Mouse (Mus musculus): ENCODE measurements around the gene Kcns1. TPM values are rescaled to one million over a fixed set of nuclear protein-coding genes. Genes with fewer than 3 reads are reported as not detected.

Kcns1 gene
- polyA plus RNA-seq, 1 experiment from 2014 or later: 3.9 TPM

DNA sequence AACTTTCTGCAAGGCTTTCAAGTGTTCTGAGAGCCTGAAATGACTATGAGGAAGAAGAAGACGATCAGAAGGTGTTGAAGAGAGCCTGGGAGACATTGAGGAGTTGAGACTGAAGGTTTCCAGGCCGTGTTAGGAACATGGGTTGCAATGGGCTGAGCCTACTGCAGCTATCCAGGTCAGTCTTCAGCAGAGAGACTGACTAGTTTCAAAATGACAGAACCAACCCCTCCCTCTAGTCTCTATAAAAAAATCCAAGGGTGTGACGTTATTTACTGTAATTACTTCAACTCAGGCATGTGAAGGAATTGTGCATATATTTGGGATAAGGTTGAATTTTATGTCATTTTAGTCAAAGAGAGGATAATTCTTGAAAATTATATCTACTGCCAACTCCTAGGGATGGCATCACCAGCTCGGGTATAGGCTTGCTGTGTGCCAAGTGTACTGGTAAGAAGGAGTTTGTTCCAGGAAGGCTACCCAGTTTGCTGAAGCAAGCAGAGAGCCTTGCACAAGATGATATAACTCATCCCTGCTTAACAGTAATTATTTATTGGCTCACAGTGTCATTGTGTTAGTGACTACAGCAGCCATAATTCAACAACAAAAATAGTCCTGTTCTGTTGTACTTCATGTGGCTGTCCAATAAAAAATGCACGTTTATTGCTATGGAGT, 24.2 kb upstream of the Kcns1 start:
- H3K27ac ChIP-seq (ENCODE audit: low read length): no peak overlapping the region
- H3K9me3 ChIP-seq (replicated peaks; ENCODE audit: control insufficient read depth, low read length, poor library complexity, severe bottlenecking): no peaks in the 10 kb centered on the region; the same call in 1 of the 2 replicates
- no peak overlapping the region for H3K4me2 ChIP-seq (ENCODE audit: low read length)
- no peak overlapping the region for H3K9ac ChIP-seq (ENCODE audit: low read depth, low read length)
- ATAC-seq: no peak
- H3K27me3 ChIP-seq (ENCODE audit: control insufficient read depth, insufficient read depth, low read depth, low read length): no peaks in the 10 kb centered on the region
- H3K4me3 ChIP-seq (ENCODE audit: low read depth, low read length): no peak overlapping the region
- H3K36me3 ChIP-seq (ENCODE audit: control insufficient read depth, insufficient read depth, low read length): no peaks in the 10 kb centered on the region
- 78% methylated on average over 5 of the region's 5 CpGs for WGBS
- no peaks in the 10 kb centered on the region for H3K4me1 ChIP-seq (ENCODE audit: control insufficient read depth, insufficient read depth, low read length)

DNA sequence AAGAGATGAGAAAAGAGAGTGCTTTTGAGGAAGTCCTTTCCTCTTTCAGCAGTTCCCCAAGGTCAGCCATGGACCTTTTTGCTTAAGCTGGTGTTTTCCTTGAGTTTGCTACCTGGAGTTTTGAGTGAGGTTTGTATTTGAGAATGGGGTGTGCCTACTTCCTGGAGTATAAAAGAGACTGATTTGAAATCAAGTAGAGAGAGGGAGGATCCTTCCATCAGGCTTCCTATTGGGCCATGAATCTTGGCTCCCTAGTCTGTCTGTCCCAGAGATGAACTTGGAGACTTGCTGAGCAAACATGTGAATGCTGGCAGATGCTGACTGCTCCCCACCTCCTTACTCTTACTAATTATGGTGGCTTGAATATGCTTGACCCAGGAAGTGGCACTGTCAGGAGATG, 21.4 kb upstream of the Kcns1 start:
- no peak overlapping the region for H3K4me2 ChIP-seq (ENCODE audit: low read length)
- no peak overlapping the region for H3K4me3 ChIP-seq (ENCODE audit: low read depth, low read length)
- H3K9me3 ChIP-seq (replicated peaks; ENCODE audit: control insufficient read depth, low read length, poor library complexity, severe bottlenecking): no peaks in the 10 kb centered on the region; the same call in 1 of the 2 replicates
- H3K9ac ChIP-seq (ENCODE audit: low read depth, low read length): no peak overlapping the region
- no peaks in the 10 kb centered on the region for H3K27me3 ChIP-seq (ENCODE audit: control insufficient read depth, insufficient read depth, low read depth, low read length)
- no peaks in the 10 kb centered on the region for H3K36me3 ChIP-seq (ENCODE audit: control insufficient read depth, insufficient read depth, low read length)
- no peaks in the 10 kb centered on the region for H3K4me1 ChIP-seq (ENCODE audit: control insufficient read depth, insufficient read depth, low read length)
- ATAC-seq: no peak
- H3K27ac ChIP-seq (ENCODE audit: low read length): no peak overlapping the region

DNA sequence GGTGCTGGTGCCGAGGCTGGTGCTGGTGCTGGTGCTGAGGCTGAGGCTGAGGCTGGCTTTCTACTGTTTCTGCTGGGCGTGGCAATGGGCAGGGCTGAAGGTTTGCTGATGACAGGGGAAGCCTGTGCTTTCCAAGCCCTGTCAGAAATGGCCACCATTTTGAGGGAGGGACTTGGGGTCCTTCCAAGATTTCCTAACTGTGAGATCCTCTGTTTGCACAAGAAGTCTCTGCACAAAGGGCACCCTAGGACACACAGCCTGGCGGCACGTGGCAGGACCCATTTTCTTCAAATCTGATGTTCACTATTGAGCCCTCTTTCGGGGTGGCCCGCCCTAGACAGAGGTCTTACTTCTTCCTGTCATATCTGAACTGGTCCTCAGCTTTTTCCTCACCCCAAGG, 19.7 kb upstream of the Kcns1 start, which contains the start of gene Wfdc12:
TSS of gene Wfdc12 (minus strand) at position 33 of the 400 bp plus-strand sequence.
- H3K9ac ChIP-seq (ENCODE audit: low read depth, low read length): no peak within 1 kb of the TSS
- H3K36me3 ChIP-seq (ENCODE audit: control insufficient read depth, insufficient read depth, low read length): no peaks in the 10 kb centered on the region
- no peaks in the 10 kb centered on the region; the same call in 1 of the 2 replicates for H3K9me3 ChIP-seq (replicated peaks; ENCODE audit: control insufficient read depth, low read length, poor library complexity, severe bottlenecking)
- H3K4me2 ChIP-seq (ENCODE audit: low read length): no peak within 1 kb of the TSS
- H3K27me3 ChIP-seq (ENCODE audit: control insufficient read depth, insufficient read depth, low read depth, low read length): no peaks in the 10 kb centered on the region
- no peak within 1 kb of the TSS for H3K27ac ChIP-seq (ENCODE audit: low read length)
- H3K4me3 ChIP-seq (ENCODE audit: low read depth, low read length): no peak within 1 kb of the TSS
- no peak for ATAC-seq
- WGBS: 85% methylated on average over 6 of the region's 6 CpGs
- H3K4me1 ChIP-seq (ENCODE audit: control insufficient read depth, insufficient read depth, low read length): no peaks in the 10 kb centered on the region

DNA sequence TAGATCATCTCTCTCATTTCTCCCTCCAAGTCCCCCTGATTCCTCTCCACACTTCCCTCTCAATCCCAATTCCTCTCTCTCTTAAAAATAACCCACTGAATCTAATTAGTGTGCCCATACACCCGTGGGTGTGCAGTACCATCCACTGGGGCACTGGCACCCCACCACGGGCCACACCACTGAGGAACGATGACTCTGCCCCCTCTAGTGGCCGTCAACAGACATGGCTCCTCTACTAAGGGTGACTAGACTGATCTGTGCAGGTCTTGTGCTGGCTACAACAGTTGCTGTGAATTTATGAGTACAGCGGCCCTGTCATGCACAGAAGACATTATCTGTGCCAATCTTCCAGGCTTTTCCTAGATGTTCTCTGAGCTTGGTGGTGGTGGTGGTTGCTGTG, 17.8 kb upstream of the Kcns1 start:
- Histone ChIP-seq H3K9ac (ENCODE audit: low read depth, low read length) (no peak overlapping the region), H3K27ac (ENCODE audit: low read length) (no peak overlapping the region), H3K4me1 (ENCODE audit: control insufficient read depth, insufficient read depth, low read length) (no peaks in the 10 kb centered on the region), H3K36me3 (ENCODE audit: control insufficient read depth, insufficient read depth, low read length) (no peaks in the 10 kb centered on the region), H3K4me3 (ENCODE audit: low read depth, low read length) (no peak overlapping the region), H3K27me3 (ENCODE audit: control insufficient read depth, insufficient read depth, low read depth, low read length) (no peaks in the 10 kb centered on the region), H3K4me2 (ENCODE audit: low read length) (no peak overlapping the region), H3K9me3 (replicated peaks; ENCODE audit: control insufficient read depth, low read length, poor library complexity, severe bottlenecking) (no peaks in the 10 kb centered on the region; the same call in 1 of the 2 replicates)
- WGBS: 27% methylated on average over 5 of the region's 5 CpGs
- no peak for ATAC-seq

DNA sequence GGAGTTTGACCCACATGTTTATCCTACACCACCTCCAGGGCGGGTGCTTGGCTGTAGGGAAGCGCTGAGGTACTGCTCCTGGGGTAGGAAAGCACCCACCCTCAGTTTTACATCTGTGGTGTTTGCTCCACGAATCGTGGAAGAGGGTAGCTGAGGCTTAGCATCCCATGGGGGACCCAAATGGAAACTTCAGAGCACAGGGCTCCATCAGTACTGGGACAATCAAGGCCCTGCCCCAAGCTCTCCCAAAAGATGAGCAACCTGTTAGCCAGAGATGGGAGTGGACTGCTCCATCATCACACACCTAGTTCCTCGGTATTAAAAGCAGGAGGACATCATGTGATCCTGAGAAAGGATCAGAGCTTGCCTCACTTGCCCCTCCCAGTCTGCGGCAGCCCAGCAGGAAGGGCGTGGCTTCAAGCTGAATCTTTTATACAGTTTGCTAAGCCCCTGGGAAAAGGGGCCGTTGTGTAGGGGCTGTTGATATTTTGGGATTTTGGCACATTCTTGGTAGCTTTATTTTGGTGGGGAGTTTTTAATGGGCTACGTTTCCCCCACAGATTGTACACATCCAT, 13.3 kb upstream of the Kcns1 start:
- Histone ChIP-seq H3K36me3 (ENCODE audit: control insufficient read depth, insufficient read depth, low read length) (no peaks in the 10 kb centered on the region), H3K4me3 (ENCODE audit: low read depth, low read length) (no peak overlapping the region), H3K9me3 (replicated peaks; ENCODE audit: control insufficient read depth, low read length, poor library complexity, severe bottlenecking) (no peaks in the 10 kb centered on the region), H3K4me1 (ENCODE audit: control insufficient read depth, insufficient read depth, low read length) (no peaks in the 10 kb centered on the region), H3K4me2 (ENCODE audit: low read length) (no peak overlapping the region), H3K27ac (ENCODE audit: low read length) (no peak overlapping the region), H3K27me3 (ENCODE audit: control insufficient read depth, insufficient read depth, low read depth, low read length) (no peaks in the 10 kb centered on the region; the same call in 1 of the 2 replicates), H3K9ac (ENCODE audit: low read depth, low read length) (no peak overlapping the region)
- 36% methylated on average over 9 of the region's 9 CpGs for WGBS
- no peak for ATAC-seq

DNA sequence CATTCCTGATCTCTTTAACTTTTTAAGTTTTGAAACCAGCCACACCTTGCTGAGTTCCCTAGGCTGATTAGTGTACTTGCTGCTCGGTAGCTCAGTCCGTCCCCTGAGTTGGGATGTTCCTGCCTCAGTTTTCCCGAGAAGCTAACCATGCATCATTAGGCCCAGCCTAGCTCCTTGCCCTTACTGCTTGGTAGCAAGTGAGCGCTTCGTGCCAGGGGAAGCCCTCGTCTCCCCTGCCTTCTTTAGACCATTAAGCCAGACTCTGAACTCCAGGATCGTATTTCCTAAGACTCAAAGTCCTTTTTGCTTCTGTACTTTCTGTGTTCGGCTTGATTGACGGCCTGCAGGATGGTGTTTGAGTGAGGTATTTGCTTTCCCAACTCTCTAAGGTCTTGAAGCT, 12.4 kb upstream of the Kcns1 start:
- WGBS: 73% methylated on average over 9 of the region's 9 CpGs
- Histone ChIP-seq H3K36me3 (ENCODE audit: control insufficient read depth, insufficient read depth, low read length) (no peaks in the 10 kb centered on the region), H3K4me3 (ENCODE audit: low read depth, low read length) (no peak overlapping the region), H3K4me2 (ENCODE audit: low read length) (no peak overlapping the region), H3K9ac (ENCODE audit: low read depth, low read length) (no peak overlapping the region), H3K27ac (ENCODE audit: low read length) (no peak overlapping the region), H3K9me3 (replicated peaks; ENCODE audit: control insufficient read depth, low read length, poor library complexity, severe bottlenecking) (no peaks in the 10 kb centered on the region), H3K27me3 (ENCODE audit: control insufficient read depth, insufficient read depth, low read depth, low read length) (no peaks in the 10 kb centered on the region; the same call in 1 of the 2 replicates), H3K4me1 (ENCODE audit: control insufficient read depth, insufficient read depth, low read length) (no peaks in the 10 kb centered on the region)
- ATAC-seq: no peak

DNA sequence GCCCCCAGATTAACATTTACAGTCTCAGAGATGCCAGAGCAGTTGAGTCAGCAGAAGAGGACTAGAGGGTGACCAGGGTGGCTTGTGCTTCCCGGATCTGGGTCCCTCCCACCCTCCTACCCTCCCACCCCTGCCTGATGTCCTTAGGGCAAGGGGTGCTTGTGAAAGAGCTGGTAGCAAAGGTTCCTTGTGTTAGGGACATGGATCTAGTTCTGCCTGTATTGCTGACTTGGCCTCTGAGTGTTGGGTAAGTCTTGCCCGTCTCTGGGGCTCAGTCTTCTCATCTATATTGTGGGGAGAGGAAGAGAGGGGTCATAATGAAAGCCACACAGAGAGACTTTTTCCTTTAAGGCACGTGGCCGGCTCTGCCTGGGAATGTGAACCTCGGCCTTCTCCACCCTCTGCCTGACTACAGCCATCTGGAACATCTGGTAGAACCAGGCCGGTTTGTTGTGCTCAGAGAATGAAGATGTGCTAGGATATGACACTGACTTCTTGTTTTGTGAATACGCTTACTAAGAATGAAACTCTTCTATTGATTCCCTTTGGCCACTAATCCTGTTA, 11.9 kb upstream of the Kcns1 start, which contains the start of gene Wfdc5:
TSS of gene Wfdc5 (minus strand) at position 51 of the 564 bp plus-strand sequence.
- no peaks in the 10 kb centered on the region for H3K36me3 ChIP-seq (ENCODE audit: control insufficient read depth, insufficient read depth, low read length)
- no peak within 1 kb of the TSS for H3K27ac ChIP-seq (ENCODE audit: low read length)
- no peaks in the 10 kb centered on the region; the same call in 1 of the 2 replicates for H3K27me3 ChIP-seq (ENCODE audit: control insufficient read depth, insufficient read depth, low read depth, low read length)
- no peak within 1 kb of the TSS for H3K4me3 ChIP-seq (ENCODE audit: low read depth, low read length)
- no peaks in the 10 kb centered on the region for H3K9me3 ChIP-seq (replicated peaks; ENCODE audit: control insufficient read depth, low read length, poor library complexity, severe bottlenecking)
- H3K4me1 ChIP-seq (ENCODE audit: control insufficient read depth, insufficient read depth, low read length): no peaks in the 10 kb centered on the region
- H3K4me2 ChIP-seq (ENCODE audit: low read length): no peak within 1 kb of the TSS
- no peak within 1 kb of the TSS for H3K9ac ChIP-seq (ENCODE audit: low read depth, low read length)
- no peak for ATAC-seq
- 59% methylated on average over 7 of the region's 7 CpGs for WGBS

DNA sequence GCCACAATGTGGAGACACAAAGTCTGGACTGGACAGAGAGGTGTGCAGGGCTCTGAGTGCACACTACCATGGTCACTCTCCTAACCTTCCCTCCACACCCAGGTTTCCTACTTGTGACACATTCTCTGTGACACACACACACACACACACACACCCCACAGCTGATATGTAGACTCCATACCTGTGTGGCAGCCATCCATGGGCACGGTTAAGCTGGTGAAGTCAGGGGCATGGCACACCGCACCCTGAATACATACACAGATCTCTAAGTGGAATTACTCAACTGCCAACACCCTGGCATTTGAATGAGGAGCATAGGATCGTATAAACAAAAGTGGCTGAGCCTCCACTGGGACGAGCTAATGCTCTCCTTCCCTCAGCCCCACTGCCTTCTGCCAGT, 9.9 kb upstream of the Kcns1 start:
- Histone ChIP-seq H3K9ac (ENCODE audit: low read depth, low read length) (no peak overlapping the region), H3K27ac (ENCODE audit: low read length) (no peak overlapping the region), H3K27me3 (ENCODE audit: control insufficient read depth, insufficient read depth, low read depth, low read length) (no peaks in the 10 kb centered on the region; the same call in 1 of the 2 replicates), H3K4me2 (ENCODE audit: low read length) (no peak overlapping the region), H3K36me3 (ENCODE audit: control insufficient read depth, insufficient read depth, low read length) (no peaks in the 10 kb centered on the region), H3K4me3 (ENCODE audit: low read depth, low read length) (no peak overlapping the region), H3K4me1 (ENCODE audit: control insufficient read depth, insufficient read depth, low read length) (no peaks in the 10 kb centered on the region), H3K9me3 (replicated peaks; ENCODE audit: control insufficient read depth, low read length, poor library complexity, severe bottlenecking) (no peaks in the 10 kb centered on the region)
- ATAC-seq: no peak
- 89% methylated on average over 4 of the region's 4 CpGs for WGBS

DNA sequence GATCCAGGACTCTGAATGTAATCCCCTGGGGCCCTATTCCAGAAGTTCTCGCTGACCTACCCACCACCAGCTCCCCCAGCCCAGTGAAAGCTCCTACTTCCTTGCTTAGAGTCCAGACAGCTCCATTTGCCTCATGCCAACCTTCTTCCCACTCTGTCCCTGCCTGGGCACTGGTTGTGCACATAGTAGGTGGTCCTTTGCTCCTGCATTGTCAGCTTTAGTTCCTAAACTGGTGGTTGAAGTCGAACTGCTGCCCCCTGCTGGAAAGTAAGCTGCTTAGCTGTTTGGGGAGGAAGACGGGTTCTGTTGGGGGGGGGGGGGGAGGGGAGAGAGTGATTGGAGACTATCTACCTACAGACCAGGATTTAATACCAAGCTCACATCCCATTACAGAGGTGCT, 9.2 kb upstream of the Kcns1 start:
- Histone ChIP-seq H3K9ac (ENCODE audit: low read depth, low read length) (no peak overlapping the region), H3K36me3 (ENCODE audit: control insufficient read depth, insufficient read depth, low read length) (no peaks in the 10 kb centered on the region), H3K4me3 (ENCODE audit: low read depth, low read length) (no peak overlapping the region), H3K9me3 (replicated peaks; ENCODE audit: control insufficient read depth, low read length, poor library complexity, severe bottlenecking) (no peaks in the 10 kb centered on the region), H3K4me2 (ENCODE audit: low read length) (no peak overlapping the region), H3K4me1 (ENCODE audit: control insufficient read depth, insufficient read depth, low read length) (no peaks in the 10 kb centered on the region), H3K27ac (ENCODE audit: low read length) (no peak overlapping the region), H3K27me3 (ENCODE audit: control insufficient read depth, insufficient read depth, low read depth, low read length) (no peaks in the 10 kb centered on the region; the same call in 1 of the 2 replicates)
- ATAC-seq: no peak
- WGBS: 35% methylated on average over 3 of the region's 3 CpGs

All from midbrain, embryonic 16.5 days (tissue).